Mouse (Mus musculus): ENCODE measurements at regions not wholly inside any gene's neighbourhood (a gene's known extent, or its start where the extent isn't known, plus 50 kb on each side); places are given as distances from the start of the nearest gene placed in this dataset.

DNA sequence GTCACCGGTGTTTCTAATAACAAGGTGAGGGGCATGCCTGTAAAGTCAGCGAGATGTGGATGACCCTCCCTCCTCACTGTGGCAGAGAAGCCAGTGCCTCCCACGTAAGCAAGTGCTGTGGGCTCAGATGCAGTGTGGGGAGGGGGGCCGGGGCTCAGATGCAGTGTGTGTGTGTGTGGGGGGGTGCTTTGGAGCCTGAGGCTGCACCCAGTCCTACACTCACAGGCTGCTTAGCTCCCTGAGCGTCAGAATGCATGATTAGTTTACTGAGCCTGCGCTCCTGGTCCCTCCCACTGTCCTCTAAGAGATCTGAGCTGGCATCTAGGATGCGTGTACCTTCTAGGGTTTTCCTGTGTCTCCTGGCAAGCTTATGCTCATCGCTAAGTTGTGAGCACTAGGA is 170.9 kb downstream of the Shq1 start:
- Histone ChIP-seq H3K9ac (ENCODE audit: control insufficient read depth, low read depth, low read length, poor library complexity, severe bottlenecking) (no peak overlapping the region), H3K27ac (ENCODE audit: control insufficient read depth, low read depth, low read length) (no peak overlapping the region), H3K9me3 (replicated peaks; ENCODE audit: insufficient read depth, low read length) (no peaks in the 10 kb centered on the region), H3K4me3 (ENCODE audit: control insufficient read depth in 1 of 2, insufficient read depth in 1 of 2, low read depth in 2 of 2, low read length in 2 of 2) (no peak overlapping the region), H3K79me2 (ENCODE audit: control insufficient read depth, insufficient read depth, low read length, poor library complexity) (no peaks in the 10 kb centered on the region), H3K27me3 (ENCODE audit: control insufficient read depth in 1 of 2, insufficient read depth in 2 of 2, low read length in 2 of 2) (no peaks in the 10 kb centered on the region), H3K4me1 (ENCODE audit: control insufficient read depth in 1 of 2, insufficient read depth in 2 of 2, low read length in 2 of 2) (no peaks in the 10 kb centered on the region), H3K36me3 (ENCODE audit: control insufficient read depth in 1 of 2, insufficient read depth in 2 of 2, low read length in 2 of 2) (no peaks in the 10 kb centered on the region)
- no peak for DNase-seq (ENCODE audit: low read depth, low spot score)
- TF ChIP-seq MYC (IDR thresholded peaks at IDR 0.05; ENCODE audit: low read depth, low read length) (no peak), POLR2A (IDR thresholded peaks at IDR 0.05; ENCODE audit: control insufficient read depth in 1 of 2, insufficient read depth in 1 of 2, low read depth in 1 of 2, low read length in 2 of 2, poor library complexity in 1 of 2) (no peak), TCF12 (IDR thresholded peaks at IDR 0.05; ENCODE audit: low read depth, low read length) (no peak), NELFE (IDR thresholded peaks at IDR 0.05; ENCODE audit: low read depth, low read length) (no peak), E2F4 (IDR thresholded peaks at IDR 0.05; ENCODE audit: borderline replicate concordance, low read depth, low read length) (no peak), MYB (IDR thresholded peaks at IDR 0.05; ENCODE audit: low read depth, low read length) (no peak), GATA1 (IDR thresholded peaks at IDR 0.05; ENCODE audit: low read depth, low read length) (no peak), USF1 (IDR thresholded peaks at IDR 0.05; ENCODE audit: low read depth, low read length) (no peak), UBTF (IDR thresholded peaks at IDR 0.05; ENCODE audit: borderline replicate concordance, insufficient read depth, low read depth, low read length) (no peak), HCFC1 (IDR thresholded peaks at IDR 0.05; ENCODE audit: low read depth, low read length) (no peak), ELF1 (IDR thresholded peaks at IDR 0.05; ENCODE audit: low read depth, low read length) (no peak), MAFK (IDR thresholded peaks at IDR 0.05; ENCODE audit: borderline replicate concordance, low read depth, low read length) (no peak), ZC3H11A (IDR thresholded peaks at IDR 0.05; ENCODE audit: low read depth, low read length) (no peak), EP300 (IDR thresholded peaks at IDR 0.05; ENCODE audit: low read depth in 1 of 2, low read length in 2 of 2) (no peak), RAD21 (IDR thresholded peaks at IDR 0.05; ENCODE audit: low read depth, low read length) (no peak), GABPA (IDR thresholded peaks at IDR 0.05; ENCODE audit: low read depth, low read length) (no peak), BHLHE40 (IDR thresholded peaks at IDR 0.05; ENCODE audit: borderline replicate concordance, low read depth, low read length) (no peak), USF2 (IDR thresholded peaks at IDR 0.05; ENCODE audit: borderline replicate concordance in 1 of 2, insufficient read depth in 1 of 2, low read depth in 1 of 2, low read length in 2 of 2) (no peak), KAT2A (conservative IDR thresholded peaks at IDR 0.05; ENCODE audit: low read depth, low read length) (no peak), ZKSCAN1 (IDR thresholded peaks at IDR 0.05; ENCODE audit: low read depth, low read length) (no peak)

DNA sequence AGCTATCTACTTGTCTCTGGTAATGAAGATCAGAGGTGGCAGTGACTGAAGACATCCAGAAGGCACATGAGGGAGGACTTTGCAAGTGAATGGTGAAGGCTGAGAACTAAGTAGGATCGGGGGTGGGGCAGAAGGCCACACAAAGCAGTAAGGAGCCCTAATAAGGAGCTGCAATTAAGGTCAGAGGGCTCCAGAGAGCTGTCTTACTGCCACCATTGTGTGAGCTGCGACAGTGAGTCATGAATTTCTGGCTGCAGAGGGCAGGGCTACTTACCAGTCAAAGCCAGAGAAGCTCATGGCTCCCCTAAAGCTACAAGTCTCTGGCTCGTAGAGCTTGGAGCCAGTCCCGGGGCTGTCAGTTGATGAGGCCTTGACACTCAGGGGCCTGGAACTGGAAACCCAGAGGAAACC is 172.1 kb downstream of the Shq1 start:
- no peak for DNase-seq (ENCODE audit: low read depth, low spot score)
- Histone ChIP-seq H3K9ac (ENCODE audit: control insufficient read depth, low read depth, low read length, poor library complexity, severe bottlenecking) (no peak overlapping the region), H3K36me3 (ENCODE audit: control insufficient read depth in 1 of 2, insufficient read depth in 2 of 2, low read length in 2 of 2) (no peaks in the 10 kb centered on the region), H3K79me2 (ENCODE audit: control insufficient read depth, insufficient read depth, low read length, poor library complexity) (no peaks in the 10 kb centered on the region), H3K4me3 (ENCODE audit: control insufficient read depth in 1 of 2, insufficient read depth in 1 of 2, low read depth in 2 of 2, low read length in 2 of 2) (no peak overlapping the region), H3K4me1 (ENCODE audit: control insufficient read depth in 1 of 2, insufficient read depth in 2 of 2, low read length in 2 of 2) (no peaks in the 10 kb centered on the region), H3K9me3 (replicated peaks; ENCODE audit: insufficient read depth, low read length) (no peaks in the 10 kb centered on the region), H3K27me3 (ENCODE audit: control insufficient read depth in 1 of 2, insufficient read depth in 2 of 2, low read length in 2 of 2) (no peaks in the 10 kb centered on the region), H3K27ac (ENCODE audit: control insufficient read depth, low read depth, low read length) (no peak overlapping the region)
- TF ChIP-seq NRF1 (IDR thresholded peaks at IDR 0.05; ENCODE audit: insufficient read depth, low read depth, low read length, poor library complexity, severe bottlenecking): no peak
- no peak for TF ChIP-seq MXI1 (IDR thresholded peaks at IDR 0.05; ENCODE audit: low read depth, low read length)
- no peak for TF ChIP-seq BHLHE40 (IDR thresholded peaks at IDR 0.05; ENCODE audit: borderline replicate concordance, low read depth, low read length)
- no peak for TF ChIP-seq ZKSCAN1 (IDR thresholded peaks at IDR 0.05; ENCODE audit: low read depth, low read length)
- TF ChIP-seq GATA1 (IDR thresholded peaks at IDR 0.05; ENCODE audit: low read depth, low read length): no peak
- TF ChIP-seq MAZ (IDR thresholded peaks at IDR 0.05; ENCODE audit: low read depth, low read length): no peak
- TF ChIP-seq SIN3A (IDR thresholded peaks at IDR 0.05; ENCODE audit: low read length): no peak
- TF ChIP-seq TAL1 (IDR thresholded peaks at IDR 0.05; ENCODE audit: low read length): no peak

Measured in MEL (cell line).